Mouse (Mus musculus) right cerebral cortex, postnatal 14 days (tissue): ENCODE measurements around the gene Nexn.
A peak's percentile ranks its signal among the peaks of the same experiment; 100 is the strongest.
"Not testable (repeated sequence)": the region's sequence is repeated elsewhere in the genome, so short reads cannot be mapped to it uniquely, and the experiment has no call there.

Experiments
- DNase-seq: peaks from one replicate; pipeline ENCODE4 v3.0.0; 2022

The Nexn gene

GRCm38 (mm10) chr3:152266036-152266421 is at the start of gene Nexn:
Nexn (minus strand) TSS chr3:152266350.
- no peak for DNase-seq

- peak; percentile 71 for DNase-seq
Measured at GRCm38 (mm10) chr3:152315613-152316012, 49.5 kb upstream of the Nexn start.

GRCm38 (mm10) chr3:152314666-152315065 is 48.5 kb upstream of the Nexn start:
- not testable (repeated sequence) for DNase-seq

GRCm38 (mm10) chr3:152309250-152309645 is 43.1 kb upstream of the Nexn start:
- no peak for DNase-seq

- DNase-seq: no peak
Measured at GRCm38 (mm10) chr3:152308485-152309249, 42.5 kb upstream of the Nexn start.

GRCm38 (mm10) chr3:152305971-152306370 is 39.8 kb upstream of the Nexn start:
- no peak for DNase-seq

- DNase-seq: no peak
Measured at GRCm38 (mm10) chr3:152305080-152305479, 38.9 kb upstream of the Nexn start.

- no peak for DNase-seq
Measured at GRCm38 (mm10) chr3:152304093-152304815, 38.1 kb upstream of the Nexn start.

GRCm38 (mm10) chr3:152302991-152303390 is 36.8 kb upstream of the Nexn start:
- no peak for DNase-seq

- no peak for DNase-seq
Measured at GRCm38 (mm10) chr3:152300376-152301337, 34.5 kb upstream of the Nexn start.

- no peak for DNase-seq
Measured at GRCm38 (mm10) chr3:152295896-152296295, 29.7 kb upstream of the Nexn start.

GRCm38 (mm10) chr3:152294400-152294799 is 28.2 kb upstream of the Nexn start:
- no peak for DNase-seq

GRCm38 (mm10) chr3:152293530-152294181 is 27.5 kb upstream of the Nexn start:
- DNase-seq: no peak

- no peak for DNase-seq
Measured at GRCm38 (mm10) chr3:152291895-152292294, 25.7 kb upstream of the Nexn start.

- DNase-seq: no peak
Measured at GRCm38 (mm10) chr3:152290175-152290798, 24.1 kb upstream of the Nexn start.

- no peak for DNase-seq
Measured at GRCm38 (mm10) chr3:152288740-152289139, 22.6 kb upstream of the Nexn start.

- DNase-seq: no peak
Measured at GRCm38 (mm10) chr3:152288276-152288675, 22.1 kb upstream of the Nexn start.

GRCm38 (mm10) chr3:152287810-152288209 is 21.7 kb upstream of the Nexn start:
- no peak for DNase-seq

GRCm38 (mm10) chr3:152284759-152285158 is 18.6 kb upstream of the Nexn start:
- no peak for DNase-seq

GRCm38 (mm10) chr3:152284306-152284705 is 18.2 kb upstream of the Nexn start:
- no peak for DNase-seq

- no peak for DNase-seq
Measured at GRCm38 (mm10) chr3:152282126-152282525, 16.0 kb upstream of the Nexn start.

GRCm38 (mm10) chr3:152278431-152278830 is 12.3 kb upstream of the Nexn start:
- DNase-seq: no peak
